10 mouse cellular contexts compared by ENCODE assay signal in the genomic region with DNA sequence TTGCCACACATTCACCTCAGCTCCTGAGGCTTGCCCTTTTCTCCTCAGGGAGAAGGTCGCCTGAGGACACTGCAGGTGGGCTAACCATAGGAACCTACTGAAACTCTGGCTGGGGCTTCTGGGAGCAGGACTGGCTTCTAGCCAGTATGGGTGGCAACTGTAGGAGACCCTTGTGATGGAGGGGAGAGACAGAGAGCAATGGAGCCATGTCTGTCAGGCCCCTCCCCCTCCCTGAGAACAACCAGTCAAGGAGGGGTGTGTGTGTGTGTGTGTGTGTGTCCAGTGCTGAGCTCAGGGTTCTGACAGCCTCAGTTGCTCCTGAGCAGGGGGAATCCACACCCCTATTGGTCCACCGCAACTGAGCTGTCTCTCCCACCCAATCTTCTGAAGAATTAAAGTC. TPM values are rescaled to one million over a fixed set of nuclear protein-coding genes. Genes with fewer than 3 reads are reported as not detected.
"Had no signal": no experiment of that assay in that cellular context is flagged by ENCODE, and none has a peak within 500 bp of the region (broad histone marks: within the 10 kb centered on the region; RNA-seq: fewer than 3 reads in every experiment).

No protein-coding gene starts in this region.

- H3K9ac ChIP-seq: liver, embryonic 15.5 days; neural tube, embryonic 13.5 days had no signal

- H3K27me3 ChIP-seq: liver, embryonic 15.5 days; neural tube, embryonic 13.5 days had no signal

- H3K4me2 ChIP-seq: liver, embryonic 11.5 days; liver, embryonic 15.5 days; midbrain, embryonic 11.5 days; neural tube, embryonic 13.5 days had no signal

- H3K36me3 ChIP-seq: liver, embryonic 15.5 days; neural tube, embryonic 13.5 days had no signal

- DNase-seq: lung, adult 2 months; right cerebral cortex, adult 18-20 months; right cerebral cortex, postnatal 25 days had no signal

- H3K9me3 ChIP-seq: liver, embryonic 15.5 days; neural tube, embryonic 13.5 days had no signal

- H3K4me3 ChIP-seq: liver, embryonic 15.5 days; neural tube, embryonic 13.5 days had no signal

- H3K27ac ChIP-seq: liver, embryonic 15.5 days; neural tube, embryonic 13.5 days had no signal

- ATAC-seq: midbrain, embryonic 16.5 days had no signal

RNA-seq across cellular contexts. Expression of a gene that starts 7.2 kb away (rescaled TPM):
- total RNA-seq: megakaryocyte progenitor cell, adult 5-6 weeks had no signal
- polyA plus RNA-seq: liver, embryonic 11.5 days; liver, embryonic 15.5 days; small intestine, adult 2 months had no signal
